Mouse (Mus musculus) c-Kit-positive CD71-positive TER-119-positive erythroid progenitor cells, embryonic 14.5 days (primary cell): ENCODE measurements around the gene Cryba4.

Experiments
- DNase-seq: peaks from one replicate; pipeline ENCODE4 v3.0.0-alpha.2; 2013; ENCODE audit warnings: low spot score

Gene Cryba4

GRCm38 (mm10) chr5:112285548-112286085 lies 33.3 kb upstream of the Cryba4 start:
- no peak for DNase-seq

- no peak for DNase-seq
Observed at GRCm38 (mm10) chr5:112284203-112284582, 31.9 kb upstream of the Cryba4 start.

DNA sequence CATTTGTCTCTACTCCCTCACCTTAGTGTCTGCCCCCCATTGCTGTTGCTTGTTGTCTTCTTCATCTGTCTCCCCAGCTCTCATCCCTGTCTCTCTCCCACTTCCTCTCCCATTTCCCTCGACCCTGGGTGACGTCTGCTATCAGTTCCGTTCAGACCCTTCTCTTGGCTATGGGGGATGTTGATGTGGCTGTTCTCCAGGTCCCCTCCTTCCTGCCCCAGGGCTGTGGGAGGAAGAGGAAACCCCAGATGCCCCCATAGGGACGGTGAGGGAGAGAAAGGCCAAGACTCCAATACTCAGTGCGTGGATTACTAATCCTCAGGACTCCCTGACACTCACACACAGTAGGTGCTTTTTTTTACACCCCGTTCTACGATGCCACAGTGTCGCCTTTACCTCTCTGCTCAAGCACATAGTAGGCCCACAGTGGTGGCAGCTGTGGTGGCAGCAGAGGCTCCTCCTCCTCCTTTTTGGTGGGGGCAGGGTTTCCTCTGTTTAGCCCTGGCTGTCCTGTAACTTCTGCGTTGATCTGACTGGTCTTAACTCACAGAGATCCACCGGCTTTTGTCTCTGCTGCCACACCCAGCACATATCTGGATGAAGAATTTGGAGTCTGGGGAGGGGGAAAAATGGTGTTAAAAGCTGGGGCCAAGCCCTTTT lies 31.4 kb upstream of the Cryba4 start:
- DNase-seq: no peak

DNA sequence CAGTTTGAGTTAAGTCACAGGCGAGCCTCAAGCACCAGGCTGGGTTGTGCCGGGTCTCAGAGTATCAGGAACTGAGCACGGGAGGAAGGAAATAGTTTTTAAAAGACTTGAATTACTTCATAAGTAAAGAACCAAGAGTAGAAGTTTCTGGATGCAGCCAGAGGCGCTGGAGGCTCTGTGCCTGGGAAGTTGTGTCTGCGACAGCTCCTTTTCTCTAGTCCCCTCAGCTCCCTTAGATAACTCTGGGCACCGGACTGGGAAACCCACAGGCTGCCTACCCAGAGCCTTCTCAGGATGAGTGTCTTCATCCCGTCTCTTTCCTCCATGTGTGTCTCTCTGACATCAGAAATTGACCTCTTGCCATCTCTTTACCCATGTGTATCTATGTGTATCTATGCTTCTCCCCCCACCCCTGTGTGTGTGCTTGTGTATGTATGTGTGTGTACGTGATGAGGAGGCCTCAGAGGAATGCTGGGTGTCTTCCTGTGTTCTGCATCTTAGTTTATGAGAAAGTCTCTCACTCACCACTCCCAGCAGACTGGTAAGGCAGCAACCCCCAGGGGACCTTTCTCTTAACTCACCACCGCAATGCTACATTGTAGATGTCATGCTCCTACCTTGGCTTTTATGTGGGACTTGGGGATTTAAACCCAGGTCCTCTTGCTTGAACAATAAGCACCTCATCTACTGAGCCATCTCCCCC lies 30.6 kb upstream of the Cryba4 start:
- DNase-seq: no peak

DNA sequence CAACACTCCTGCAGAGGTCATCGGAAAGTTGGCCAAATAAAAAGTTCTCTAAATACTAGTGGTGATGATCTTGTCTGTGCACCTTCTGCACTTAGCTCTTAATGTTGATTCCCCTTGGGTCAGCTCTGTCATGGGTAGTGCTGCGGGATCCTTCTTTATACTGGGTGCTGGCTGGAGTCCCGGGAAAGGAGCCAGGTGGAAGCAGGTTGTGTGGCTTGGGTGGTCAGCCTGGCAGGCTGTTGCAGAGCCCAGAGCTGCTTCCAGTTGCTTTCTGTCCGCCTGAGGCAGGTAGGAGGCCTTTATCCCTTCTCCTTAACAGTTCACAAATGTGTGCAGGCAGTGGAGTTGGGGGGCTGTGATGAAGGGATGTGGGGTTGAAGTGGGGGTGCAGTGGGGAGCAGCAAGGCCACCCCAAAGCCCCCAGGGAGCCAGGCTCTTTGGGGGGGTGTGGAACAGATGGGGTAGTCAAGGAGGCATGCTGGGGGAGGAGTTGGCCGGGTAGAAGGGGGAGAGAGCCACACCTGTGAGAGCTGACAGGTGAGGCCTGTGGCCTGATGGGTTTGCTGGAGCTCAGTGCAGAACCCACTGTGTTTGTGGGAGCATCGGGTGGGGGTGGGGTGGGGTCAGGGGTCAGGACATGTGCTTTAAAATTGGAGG lies 29.9 kb upstream of the Cryba4 start:
- no peak for DNase-seq

- DNase-seq: no peak
Observed at GRCm38 (mm10) chr5:112281676-112282075, 29.4 kb upstream of the Cryba4 start.

- no peak for DNase-seq
Observed at GRCm38 (mm10) chr5:112280863-112281660, 28.7 kb upstream of the Cryba4 start.

DNA sequence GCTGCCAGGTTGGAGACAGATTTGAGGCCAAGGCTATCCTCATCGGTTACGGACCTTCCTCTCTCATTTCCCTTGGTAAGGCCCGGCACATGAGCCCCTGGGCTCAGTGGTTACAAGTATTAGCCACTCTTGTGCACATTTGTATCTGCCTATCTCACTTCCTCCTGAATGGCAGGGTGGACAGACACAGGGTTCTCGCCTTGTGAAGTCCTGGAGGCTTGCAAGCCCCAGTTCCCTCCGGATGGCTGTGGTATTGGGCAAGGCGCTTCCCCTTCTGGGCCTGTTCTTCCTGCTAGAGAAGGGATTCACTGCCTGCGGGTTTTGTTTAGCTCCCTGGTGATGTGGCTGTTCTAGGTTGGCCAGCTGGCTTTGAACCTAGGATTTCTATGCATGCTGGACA lies 27.8 kb upstream of the Cryba4 start:
- no peak for DNase-seq

DNA sequence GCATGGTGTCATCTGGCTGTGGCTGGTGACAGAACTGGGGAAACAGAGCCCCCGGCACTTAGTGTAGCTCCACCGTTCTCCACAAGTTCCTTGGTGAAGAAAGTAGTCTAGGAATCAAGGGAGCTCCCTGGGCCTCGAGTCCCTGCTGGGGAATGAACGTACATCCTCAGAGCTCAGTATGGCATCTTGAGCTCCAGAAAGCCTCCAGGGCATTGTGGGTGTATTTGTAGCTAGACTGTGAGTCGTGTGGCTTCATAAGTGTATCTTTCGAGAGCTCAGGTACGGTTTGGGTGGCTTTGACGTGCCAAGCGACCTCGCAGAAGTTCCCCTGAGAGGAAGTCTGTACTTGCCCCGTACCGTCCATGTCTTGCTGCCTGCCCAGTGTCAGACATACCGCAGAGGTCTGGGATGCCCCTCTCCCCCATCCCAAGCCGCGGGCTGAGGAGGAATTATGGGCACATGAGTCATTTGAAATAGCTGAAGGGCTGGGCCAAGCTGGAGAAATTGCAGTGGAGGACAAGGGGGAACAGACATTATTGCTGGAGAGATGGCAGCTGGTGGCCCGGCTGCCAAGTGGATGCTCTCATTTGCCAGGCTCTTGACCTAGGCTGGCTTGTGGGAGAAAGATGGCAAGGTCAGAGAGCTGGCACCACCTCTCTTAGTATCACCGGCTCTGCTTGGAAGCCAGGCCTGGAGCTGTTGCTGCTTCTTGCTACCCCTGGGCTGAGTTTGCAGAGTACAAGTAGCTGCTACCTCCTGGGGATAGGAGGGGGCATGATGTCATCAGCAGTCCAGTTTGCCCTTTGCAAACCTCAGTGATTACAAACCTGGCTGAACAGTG lies 27.1 kb upstream of the Cryba4 start:
- no peak for DNase-seq

DNA sequence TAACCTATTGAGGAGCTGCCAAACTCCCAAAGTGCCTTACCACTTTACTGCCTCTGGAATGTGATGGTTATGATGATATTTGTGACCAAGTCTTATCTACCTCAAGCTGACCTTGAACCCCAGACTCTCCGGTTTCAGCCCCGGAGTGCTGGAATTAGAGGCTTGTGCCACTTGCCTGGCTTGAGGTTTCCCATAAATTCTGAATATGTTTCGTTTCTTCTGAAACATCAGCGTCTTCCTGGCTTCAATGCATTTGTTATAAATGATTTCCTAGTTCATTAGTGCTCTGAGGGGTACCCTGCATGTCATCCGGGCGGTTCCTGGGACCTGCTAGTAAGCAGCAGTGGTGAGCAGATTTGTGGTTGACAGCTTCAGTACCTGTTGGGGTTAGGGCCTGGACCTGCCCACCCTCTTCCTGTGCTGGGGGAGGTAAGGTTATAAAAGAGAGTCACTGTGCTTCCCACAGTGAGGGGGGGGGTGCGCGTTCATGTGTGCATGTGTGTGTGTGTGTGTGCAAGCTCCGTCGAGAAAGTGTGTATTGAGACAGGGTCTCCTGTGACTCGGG lies 25.7 kb upstream of the Cryba4 start:
- no peak for DNase-seq

DNA sequence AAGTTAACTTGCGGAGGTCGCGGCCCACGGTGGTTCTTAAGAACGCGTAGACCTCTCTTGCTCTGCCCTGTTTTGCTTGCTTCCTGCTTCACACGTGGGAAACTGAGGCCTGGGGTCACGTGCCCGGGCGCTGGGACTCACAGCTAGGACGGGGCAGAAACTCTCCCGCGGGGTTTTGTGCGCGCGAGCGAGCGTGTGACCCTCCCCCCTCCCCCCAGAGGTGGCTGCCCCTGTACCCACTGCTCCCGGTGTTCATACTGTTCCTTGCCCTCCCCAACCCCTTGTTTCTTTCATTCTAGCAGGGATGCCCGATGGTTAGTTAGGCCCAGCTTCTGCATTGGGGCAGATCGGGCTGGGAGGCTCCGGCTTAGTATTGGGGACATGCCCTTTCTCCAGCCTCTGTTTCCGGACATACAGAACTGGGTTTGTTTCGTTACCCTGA lies 24.6 kb upstream of the Cryba4 start:
- peak; percentile 34 for DNase-seq

GRCm38 (mm10) chr5:112276267-112276873 lies 24.1 kb upstream of the Cryba4 start, which contains the start of gene Tpst2:
TSS of gene Tpst2 (plus strand) at chr5:112276691.
- peak; percentile 99 for DNase-seq

DNA sequence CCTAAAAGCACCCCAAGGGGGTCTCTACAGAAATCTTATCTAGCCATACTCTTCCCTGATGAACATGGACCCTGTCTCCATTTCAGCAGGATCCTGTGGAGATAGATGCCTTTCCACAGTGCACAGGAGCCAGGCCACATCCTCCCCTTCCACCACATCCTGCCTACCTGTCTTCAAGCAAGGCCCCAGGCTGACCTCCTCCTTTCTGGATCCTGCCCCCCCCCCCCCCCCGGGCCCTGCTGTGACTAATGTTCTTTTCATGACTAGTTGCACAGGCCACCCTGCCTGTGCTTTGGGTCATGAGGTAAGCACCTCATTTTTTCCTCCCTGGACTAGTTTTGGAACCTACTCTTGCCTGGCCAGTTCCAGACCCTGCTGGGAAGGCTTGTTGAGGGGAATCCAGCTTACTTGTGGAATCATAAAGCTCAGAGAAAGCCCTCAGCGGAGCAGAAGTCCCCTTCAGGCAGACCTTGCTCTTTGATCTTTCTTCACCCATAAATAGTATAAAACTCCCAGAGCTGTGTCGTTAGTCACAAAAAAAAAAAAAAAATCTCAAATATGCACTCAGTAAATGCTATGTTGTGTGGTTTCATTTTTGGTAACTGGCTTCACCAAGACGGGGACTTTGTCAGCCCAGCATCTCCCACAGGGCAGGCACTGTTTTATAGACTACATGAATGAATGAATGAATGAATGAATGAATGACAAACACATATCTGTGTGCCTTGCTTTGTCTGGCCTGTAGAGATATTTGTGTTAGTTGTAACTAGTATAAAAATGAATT lies 22.9 kb upstream of the Cryba4 start:
- DNase-seq: no peak

GRCm38 (mm10) chr5:112273746-112274463 lies 21.6 kb upstream of the Cryba4 start:
- no peak for DNase-seq

- DNase-seq: no peak
Observed at GRCm38 (mm10) chr5:112272934-112273333, 20.6 kb upstream of the Cryba4 start.

GRCm38 (mm10) chr5:112270764-112271541 lies 18.6 kb upstream of the Cryba4 start:
- DNase-seq: no peak

DNA sequence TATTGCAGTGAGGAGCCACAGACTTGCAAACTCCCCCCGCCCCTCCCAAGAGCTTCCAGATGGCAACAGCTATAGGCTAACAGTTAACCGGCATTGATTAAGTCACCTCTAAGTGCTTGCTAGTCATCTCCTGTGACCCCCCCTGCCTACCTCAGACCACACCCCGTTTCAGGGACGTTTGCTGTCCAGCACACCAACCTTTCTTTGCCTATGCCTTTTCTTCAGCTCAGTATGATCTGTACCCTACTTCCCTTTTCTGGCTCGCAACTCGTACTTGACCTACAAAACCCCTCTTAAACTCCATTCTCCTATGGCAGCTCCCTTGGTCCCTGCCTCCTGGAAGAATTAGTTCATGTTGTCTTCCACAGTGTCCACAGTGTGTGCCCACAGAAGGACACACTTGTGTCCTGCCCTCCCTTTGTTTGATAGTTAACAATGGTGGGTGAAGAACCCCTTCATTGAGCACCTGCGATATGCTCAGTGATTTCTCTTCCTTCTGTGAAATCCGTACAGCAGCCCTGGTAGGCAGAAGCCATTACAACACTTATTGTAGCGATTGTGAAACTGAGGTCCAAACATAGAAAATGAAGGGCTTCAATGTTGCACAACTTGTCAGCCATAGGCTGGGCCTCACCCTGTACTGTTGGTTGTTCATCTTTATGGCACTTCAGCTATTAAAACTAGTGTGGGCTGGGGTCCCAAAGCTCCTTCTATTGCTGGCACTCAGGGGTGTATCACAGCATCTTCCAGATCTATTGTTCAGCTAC lies 13.9 kb upstream of the Cryba4 start:
- DNase-seq: no peak
